Mouse (Mus musculus) adrenal gland, postnatal 0 days (tissue): ENCODE data around the gene AU021092. TPM values are rescaled to one million over a fixed set of nuclear protein-coding genes. Genes with fewer than 3 reads are reported as not detected.

Experiments used
- microRNA-seq: library from miRNA; unstranded; fragments of <30 nt; microRNA quantifications from one replicate; pipeline ENCODE4, GENCODE M21; 2016; ENCODE audit warnings: borderline replicate concordance; ENCODE audit not compliant: insufficient number of aligned reads
- polyA plus RNA-seq: library from polyadenylated mRNA; unstranded; fragments of >200 nt; fragmentation: Nextera tagmentation; extraction: Ambion mirVana; gene quantifications from 2 replicates; pipeline ENCODE4 v1.2.1, GENCODE M21; 2015

Gene AU021092
- 36.8 and 37.1 TPM in 2 replicates for polyA plus RNA-seq

GRCm38 (mm10) chr16:5222140-5222539, at the start of gene AU021092:
Gene AU021092 (minus strand): TSS chr16:5222299.

DNA sequence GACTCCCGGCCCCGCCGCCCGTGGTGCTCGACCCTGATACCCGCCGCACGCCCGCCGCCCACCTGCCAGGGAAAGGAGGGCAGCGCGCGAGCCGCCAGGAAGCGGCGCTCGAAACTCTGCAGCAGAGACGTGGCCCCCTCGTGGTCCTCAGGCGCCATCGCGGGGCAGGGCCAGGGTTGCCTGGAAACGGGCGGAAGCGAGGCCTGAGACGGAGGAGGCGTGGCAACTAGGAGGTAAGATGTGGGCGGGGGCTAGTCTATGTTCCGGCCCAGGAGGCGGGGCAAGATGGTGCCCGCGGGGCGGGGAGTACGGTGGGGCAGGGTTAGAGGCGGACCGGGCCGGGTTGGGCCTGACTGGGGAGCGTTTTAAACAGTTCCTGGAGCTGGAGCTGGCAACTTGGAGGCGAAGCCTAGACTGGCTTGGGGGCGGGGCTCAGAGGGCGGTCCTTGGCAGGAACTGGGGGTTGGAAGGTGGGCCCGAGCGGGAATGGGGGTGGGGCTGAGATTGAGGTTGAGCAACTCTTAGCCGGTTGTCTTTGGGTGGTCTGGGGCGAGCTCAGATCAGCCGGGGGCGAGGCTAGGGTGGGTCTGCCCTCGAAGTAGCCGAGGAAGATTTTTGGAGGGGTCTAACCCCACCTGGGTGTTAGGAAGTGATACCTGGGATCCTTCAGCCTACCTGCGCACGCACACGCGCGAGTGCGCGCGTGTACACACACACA, 33.8 kb upstream of the AU021092 start, which contains the start of gene Eef2kmt:
Gene Eef2kmt (minus strand): TSS at position 205 of the 718 bp plus-strand sequence.

GRCm38 (mm10) chr16:5233418-5234313, 11.6 kb upstream of the AU021092 start, which contains the start of gene Alg1:
Gene Alg1 (plus strand): TSS chr16:5233621.

DNA sequence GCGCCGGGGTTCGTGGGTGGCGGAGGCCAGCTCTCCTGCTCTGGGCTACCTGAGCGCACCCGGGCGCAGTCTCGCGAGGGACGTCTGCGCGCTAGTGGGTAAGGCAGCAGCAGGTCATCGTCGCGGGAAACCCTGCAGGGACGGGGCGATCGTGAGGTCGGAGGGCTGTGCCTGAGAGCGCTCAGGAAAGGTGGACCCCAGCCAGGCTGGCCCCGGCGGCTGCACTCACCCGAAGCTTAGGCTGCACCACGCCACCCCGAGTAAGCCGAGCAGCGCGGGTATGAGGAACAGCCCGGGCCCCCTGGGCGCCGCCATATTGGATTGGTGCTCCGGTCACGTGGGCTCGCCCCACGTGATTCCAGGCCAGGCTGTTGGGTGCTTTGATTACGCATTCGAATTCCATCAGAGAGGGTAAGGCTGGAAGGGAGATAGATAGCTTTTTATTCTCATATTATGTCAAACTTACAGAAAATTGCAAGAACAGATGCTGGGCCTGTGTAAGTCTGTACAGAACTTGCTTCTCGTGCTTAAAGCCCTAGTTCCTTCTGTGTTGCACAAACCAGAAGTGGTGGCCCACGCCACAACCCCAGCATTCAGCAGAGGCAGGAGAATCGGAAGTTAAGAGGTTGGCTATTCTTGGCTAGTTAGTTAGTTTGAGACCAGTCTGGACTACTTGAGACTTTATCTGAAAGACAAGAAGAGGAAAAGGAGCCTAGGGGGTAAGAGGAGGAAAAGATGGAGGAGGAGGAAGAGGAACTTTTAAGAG, 18.2 kb downstream of the AU021092 start, which contains the start of gene Nagpa:
Gene Nagpa (minus strand): TSS at position 345 of the 766 bp plus-strand sequence.

Small RNA genes within 50 kb of the gene (microRNA-seq; reads per million reads assigned to microRNA genes)
- not detected for gene Gm23689
- not detected for gene Gm26095
- gene Mir6364: not detected

Other genes starting within 250 kb of the AU021092 start
- 0.15 TPM in 1 of 2 replicates, not detected in the other for gene Sept12, start 224.4 kb downstream of the AU021092 start, polyA plus RNA-seq
- 2.6 and 3.2 TPM in 2 replicates for gene Smim22, start 215.0 kb downstream of the AU021092 start, polyA plus RNA-seq
- 58.9 and 59.4 TPM in 2 replicates for gene Rogdi, start 208.7 kb downstream of the AU021092 start, polyA plus RNA-seq
- gene Glyr1, start 172.4 kb downstream of the AU021092 start, polyA plus RNA-seq: 61.6 and 91.6 TPM in 2 replicates
- gene Ubn1, start 172.2 kb downstream of the AU021092 start, polyA plus RNA-seq: 10.2 and 11.6 TPM in 2 replicates
- gene Ppl, start 89.9 kb downstream of the AU021092 start, polyA plus RNA-seq: 2.0 and 2.2 TPM in 2 replicates
- gene Sec14l5, start 75.2 kb downstream of the AU021092 start, polyA plus RNA-seq: 0.09 and 0.11 TPM in 2 replicates
- gene Nagpa, start 18.3 kb downstream of the AU021092 start, polyA plus RNA-seq: 17.5 and 28.2 TPM in 2 replicates
- gene Alg1, start 11.3 kb upstream of the AU021092 start, polyA plus RNA-seq: 24.8 and 39.7 TPM in 2 replicates
- 45.5 and 47.5 TPM in 2 replicates for gene Eef2kmt, start 33.7 kb upstream of the AU021092 start, polyA plus RNA-seq